Mouse (Mus musculus) midbrain, embryonic 16.5 days (tissue): ENCODE results near the gene Arg1. TPM values are rescaled to one million over a fixed set of nuclear protein-coding genes. Genes with fewer than 3 reads are reported as not detected.
A peak's percentile ranks its signal among the peaks of the same experiment; 100 is the strongest.

ENCODE experiments used
- ATAC-seq: fragments of 200-750 bp; cut with Nextera tagmentation; 2 replicates; pipeline ENCODE4 v1.8.0; 2017; ENCODE audit warnings: moderate TSS enrichment
- H3K27ac ChIP-seq: fragments of 300-500 bp; sonication (generic); 2 replicates; pipeline ENCODE4 v1.5.1; 2014; ENCODE audit warnings: mild to moderate bottlenecking, low read length, mixed read lengths
- H3K27me3 ChIP-seq: fragments of 300-500 bp; sonication (generic); 2 replicates; pipeline ENCODE4 v1.6.1; 2014; ENCODE audit warnings: low read depth, low read length, mixed read lengths; ENCODE audit not compliant: control insufficient read depth, insufficient read depth
- H3K36me3 ChIP-seq: fragments of 300-500 bp; sonication (generic); 2 replicates; pipeline ENCODE4 v1.6.1; 2014; ENCODE audit warnings: mild to moderate bottlenecking, low read length, moderate library complexity, mixed read lengths; ENCODE audit not compliant: control insufficient read depth, insufficient read depth
- H3K4me1 ChIP-seq: fragments of 300-500 bp; sonication (generic); 2 replicates; pipeline ENCODE4 v1.6.1; 2014; ENCODE audit warnings: mild to moderate bottlenecking, low read length, mixed read lengths; ENCODE audit not compliant: control insufficient read depth, insufficient read depth
- H3K4me2 ChIP-seq: fragments of 300-500 bp; sonication (generic); 2 replicates; pipeline ENCODE4 v1.6.1; 2014; ENCODE audit warnings: mild to moderate bottlenecking, low read length, mixed read lengths
- H3K4me3 ChIP-seq: fragments of 300-500 bp; sonication (generic); 2 replicates; pipeline ENCODE4 v1.5.1; 2014; ENCODE audit warnings: low read depth, mild to moderate bottlenecking, low read length, moderate library complexity, mixed read lengths
- H3K9ac ChIP-seq: fragments of 300-500 bp; sonication (generic); 2 replicates; pipeline ENCODE4 v1.6.1; 2014; ENCODE audit warnings: low read depth, low read length, mixed read lengths
- H3K9me3 ChIP-seq: fragments of 300-500 bp; sonication (generic); replicated peaks from 2 replicates; pipeline ENCODE4 v1.6.1; 2014; ENCODE audit warnings: mild to moderate bottlenecking, low read length, mixed read lengths; ENCODE audit not compliant: control insufficient read depth, poor library complexity, severe bottlenecking
- WGBS: fragments of 180-500 bp; shearing (Covaris S2); extraction: QIAGEN DNeasy Blood & Tissue Kit; methylation state at CpG from one replicate; pipeline ENCODE4 v1.1.7; 2014; 5-methylcytosine and 5-hydroxymethylcytosine counted together
- polyA plus RNA-seq: library from polyadenylated mRNA; unstranded; fragments of >200 nt; fragmentation: Nextera tagmentation; extraction: Ambion mirVana; gene quantifications from 2 replicates; pipeline ENCODE4 v1.2.1, GENCODE M21; 2015

Gene Arg1
- polyA plus RNA-seq, result 1.4 and 1.8 TPM in 2 replicates

DNA sequence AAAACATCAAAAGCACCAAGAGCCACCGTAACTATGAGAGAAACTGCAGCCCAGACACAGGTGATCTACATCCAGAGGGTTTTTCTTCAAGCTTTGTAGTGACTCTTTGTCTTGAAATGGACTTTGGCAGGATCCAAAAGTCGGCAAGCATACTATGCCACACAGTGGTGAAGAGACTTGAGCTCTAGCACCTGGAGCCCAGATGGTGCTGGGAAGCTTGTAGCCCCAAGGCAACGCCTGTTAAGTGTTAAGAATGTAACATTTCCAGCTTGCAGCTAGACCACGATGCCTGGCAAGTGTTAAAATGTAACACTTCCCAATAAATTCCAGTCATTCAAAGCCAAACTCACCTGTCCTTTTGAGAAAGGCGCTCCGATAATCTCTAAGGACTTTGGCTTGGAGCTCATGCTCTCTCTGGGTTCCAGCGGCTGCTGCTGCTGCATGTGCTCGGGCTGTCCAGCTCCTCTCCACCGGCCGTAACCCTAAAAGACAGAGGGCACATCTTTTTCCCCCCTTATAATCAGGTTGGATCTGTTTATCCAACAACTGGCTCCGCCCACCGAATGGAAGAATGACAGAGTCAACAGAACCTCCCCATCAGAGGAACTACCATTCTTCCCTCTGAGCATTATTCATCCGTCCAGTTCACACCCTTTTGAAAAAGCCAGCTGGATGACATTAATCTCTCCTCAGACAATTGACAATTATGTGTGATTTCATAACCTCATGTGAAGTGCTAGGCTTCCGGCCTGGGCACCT, at the start of gene Arg1:
Gene Arg1, minus strand, starts transcription at position 523 of the 759 bp plus-strand sequence.
- Histone ChIP-seq H3K4me3 (no peak within 1 kb of the TSS), H3K27me3 (no peaks in the 10 kb centered on the region), H3K4me1 (no peaks in the 10 kb centered on the region; the same call in 1 of the 2 replicates), H3K9ac (no peak within 1 kb of the TSS), H3K36me3 (no peaks in the 10 kb centered on the region), H3K4me2 (no peak within 1 kb of the TSS), H3K27ac (no peak within 1 kb of the TSS), H3K9me3 (no peaks in the 10 kb centered on the region)
- ATAC-seq, result peak; percentile 33; the same call in 1 of the 2 replicates
- WGBS, result 73% methylated on average over 14 of the region's 14 CpGs

DNA sequence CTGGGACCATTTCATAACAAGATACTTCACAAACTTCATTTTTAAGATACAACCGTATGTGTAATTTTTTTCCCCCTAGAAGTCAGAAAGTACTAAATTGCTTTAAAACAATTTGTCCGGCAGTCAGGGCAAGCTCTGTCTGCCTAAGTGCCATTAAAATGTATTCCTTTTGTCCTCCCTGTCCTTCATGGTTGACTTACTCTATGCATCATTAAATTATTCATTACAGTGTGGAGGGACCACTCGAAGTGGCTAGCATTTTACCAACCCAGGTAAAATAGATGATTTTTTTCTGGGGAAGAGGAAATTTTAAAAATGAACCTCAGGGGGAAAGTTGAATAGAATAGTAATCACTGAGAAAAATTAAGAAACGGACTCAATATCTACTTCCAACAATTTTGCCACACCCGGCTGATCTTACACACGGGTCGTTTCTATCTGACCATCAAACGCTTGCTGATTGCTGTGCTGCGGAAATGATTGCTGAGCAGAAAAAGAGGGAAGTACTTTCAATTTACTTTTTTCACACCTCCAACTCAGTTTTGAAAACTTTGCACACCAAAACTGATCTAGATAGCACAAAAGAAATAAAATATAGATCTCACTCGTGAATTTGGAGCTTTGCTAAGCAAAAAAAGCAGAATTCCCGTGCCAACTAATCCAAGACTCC, 46.7 kb upstream of the Arg1 start:
- ATAC-seq, result no peak
- Histone ChIP-seq H3K9ac (no peak overlapping the region), H3K4me1 (no peaks in the 10 kb centered on the region), H3K4me2 (no peak overlapping the region), H3K4me3 (no peak overlapping the region), H3K36me3 (no peaks in the 10 kb centered on the region), H3K27me3 (no peaks in the 10 kb centered on the region), H3K9me3 (peaks cover 5% of the 10 kb centered on the region; the same call in 1 of the 2 replicates), H3K27ac (no peak overlapping the region)
- 71% methylated on average over 11 of the region's 11 CpGs for WGBS

DNA sequence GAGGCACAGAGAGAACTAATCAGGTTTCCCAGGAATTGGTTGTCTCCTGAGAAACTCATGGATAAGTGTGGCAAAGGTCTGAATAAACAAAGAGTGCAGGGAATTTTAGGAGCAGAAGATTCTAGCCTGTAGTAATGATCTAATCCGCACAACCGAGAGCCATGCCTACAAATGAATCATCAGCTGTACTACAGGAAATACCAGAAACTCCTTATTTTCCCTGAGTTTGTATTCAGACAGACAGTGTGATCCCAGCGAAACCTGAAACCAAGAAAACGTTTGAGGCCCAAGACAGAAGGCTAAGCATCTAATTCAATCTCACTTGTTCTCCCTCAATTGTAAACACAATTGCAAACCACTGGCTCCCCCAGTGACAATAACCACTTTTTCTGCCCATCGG, 46.1 kb upstream of the Arg1 start:
- 60% methylated on average over 5 of the region's 5 CpGs for WGBS
- no peaks in the 10 kb centered on the region for H3K4me1 ChIP-seq

DNA sequence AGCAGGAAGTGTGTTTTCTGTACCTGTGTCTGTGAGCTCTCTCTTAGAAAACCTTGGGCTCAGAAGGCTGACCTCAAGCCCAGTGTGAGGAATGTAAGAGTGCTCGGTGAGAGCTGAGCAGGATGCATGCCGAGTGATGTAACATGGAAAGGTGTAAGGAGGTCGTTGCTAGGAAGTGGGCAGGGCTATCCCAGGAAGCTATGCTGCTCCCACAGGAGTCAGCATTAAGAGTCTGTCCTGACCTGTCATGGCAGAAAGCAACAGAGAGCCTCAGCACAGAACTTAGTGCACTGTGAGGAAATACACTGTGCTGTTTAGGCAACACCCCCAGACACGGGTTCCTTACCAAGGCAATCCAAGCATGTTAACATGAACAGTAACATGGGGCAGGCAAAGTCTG, 45.6 kb upstream of the Arg1 start:
- 72% methylated on average over 4 of the region's 4 CpGs for WGBS
- H3K4me2 ChIP-seq, result no peak overlapping the region

More for the DNA sequence above, 46.1 kb upstream of the Arg1 start:
- ATAC-seq, result no peak
- Histone ChIP-seq H3K9ac (no peak overlapping the region), H3K27ac (no peak overlapping the region), H3K36me3 (no peaks in the 10 kb centered on the region), H3K9me3 (peaks cover 5% of the 10 kb centered on the region; the same call in 1 of the 2 replicates), H3K4me2 (no peak overlapping the region), H3K4me3 (no peak overlapping the region), H3K27me3 (no peaks in the 10 kb centered on the region)

DNA sequence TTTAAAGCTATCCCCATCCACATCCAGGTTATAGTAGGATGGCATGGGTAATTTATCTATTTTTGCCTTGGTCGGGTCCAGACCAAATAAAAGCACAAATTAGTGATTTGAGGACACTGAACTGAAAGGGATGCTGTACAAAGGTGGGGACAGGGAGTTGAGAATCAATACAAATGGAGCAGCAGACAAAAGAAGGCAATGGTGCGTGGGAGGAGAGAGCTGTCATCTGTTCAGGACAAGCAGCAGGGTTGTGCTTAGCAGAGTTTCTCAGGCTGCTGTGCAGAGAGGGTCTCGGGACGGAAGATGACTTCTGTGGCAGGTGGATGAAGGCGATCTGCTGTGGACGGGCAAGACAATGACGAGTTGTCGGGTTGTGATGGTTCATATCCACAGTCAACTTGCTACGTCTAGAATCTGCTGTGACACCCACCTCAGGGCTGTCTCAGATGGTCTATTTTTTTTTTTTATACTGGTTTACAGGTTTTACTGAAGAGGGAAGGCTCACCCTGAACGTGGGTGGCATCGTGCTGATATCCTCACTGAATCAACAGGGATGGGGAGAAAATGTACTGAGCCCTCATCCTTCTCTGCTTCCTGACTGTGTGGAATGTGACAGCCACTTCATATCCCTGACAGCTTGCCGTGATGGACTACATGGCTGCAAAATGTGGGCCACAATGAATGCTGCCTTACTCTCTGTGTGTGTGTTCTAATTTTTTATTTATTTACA, 38.7 kb upstream of the Arg1 start:
- WGBS, result 62% methylated on average over 12 of the region's 12 CpGs
- Histone ChIP-seq H3K36me3 (no peaks in the 10 kb centered on the region), H3K9me3 (no peaks in the 10 kb centered on the region), H3K9ac (no peak overlapping the region), H3K4me3 (no peak overlapping the region), H3K4me1 (peaks cover 2% of the 10 kb centered on the region; the same call in 1 of the 2 replicates), H3K4me2 (no peak overlapping the region), H3K27me3 (no peaks in the 10 kb centered on the region), H3K27ac (no peak overlapping the region)
- no peak for ATAC-seq

More for the DNA sequence above, 45.6 kb upstream of the Arg1 start:
- ATAC-seq, result no peak
- Histone ChIP-seq H3K9me3 (peaks cover 5% of the 10 kb centered on the region; the same call in 1 of the 2 replicates), H3K4me1 (no peaks in the 10 kb centered on the region), H3K4me3 (no peak overlapping the region), H3K27me3 (no peaks in the 10 kb centered on the region), H3K9ac (no peak overlapping the region), H3K36me3 (no peaks in the 10 kb centered on the region), H3K27ac (no peak overlapping the region)

DNA sequence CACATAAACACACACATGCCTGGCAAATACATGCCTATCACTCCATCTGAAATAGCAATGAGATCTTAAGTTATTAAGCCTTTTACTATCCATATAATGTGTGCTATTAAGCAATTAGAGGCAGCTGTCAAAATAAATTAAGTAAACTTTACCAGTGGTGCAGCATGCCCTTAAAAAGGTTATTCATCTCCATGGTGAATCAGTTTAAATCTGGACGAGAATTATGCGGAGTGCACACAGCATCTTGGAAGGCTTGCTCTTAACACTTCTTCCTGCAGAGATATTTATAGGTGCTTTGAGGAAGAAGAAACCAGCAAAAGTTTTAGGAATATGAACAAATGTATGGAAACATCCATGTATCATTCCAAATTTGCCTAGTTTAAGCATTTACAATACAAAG, 34.6 kb upstream of the Arg1 start:
- H3K27me3 ChIP-seq, result no peaks in the 10 kb centered on the region
- no peak overlapping the region for H3K4me2 ChIP-seq
- no peak for ATAC-seq
- no peak overlapping the region for H3K27ac ChIP-seq
- H3K36me3 ChIP-seq, result no peaks in the 10 kb centered on the region
- H3K9me3 ChIP-seq, result no peaks in the 10 kb centered on the region
- H3K4me3 ChIP-seq, result no peak overlapping the region
- WGBS, result 32% methylated on average over 2 of the region's 2 CpGs
- peaks cover 2% of the 10 kb centered on the region; the same call in 1 of the 2 replicates for H3K4me1 ChIP-seq
- H3K9ac ChIP-seq, result no peak overlapping the region

DNA sequence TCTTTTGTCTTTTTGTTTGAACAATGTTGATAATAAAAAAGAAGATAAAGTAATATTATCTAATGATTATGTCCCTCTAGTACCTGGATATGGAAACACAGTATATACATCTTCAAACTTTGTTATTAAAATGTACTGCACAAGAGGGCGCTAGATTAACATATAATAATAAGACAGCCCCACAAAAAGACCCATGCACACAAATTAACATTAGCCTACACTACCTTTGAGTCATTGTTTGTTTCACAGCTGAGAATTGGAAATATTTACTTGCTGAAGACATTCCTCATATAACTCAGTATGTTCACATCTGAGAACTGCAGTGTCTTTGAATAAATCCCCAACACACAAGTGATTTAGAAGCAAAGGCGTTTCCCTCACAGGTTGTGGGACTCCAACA, 33.8 kb upstream of the Arg1 start:
- 0 out of 2 replicates have a peak, but pooled peaks have one; percentile 40 for ATAC-seq
- 42% methylated on average over 2 of the region's 2 CpGs for WGBS

DNA sequence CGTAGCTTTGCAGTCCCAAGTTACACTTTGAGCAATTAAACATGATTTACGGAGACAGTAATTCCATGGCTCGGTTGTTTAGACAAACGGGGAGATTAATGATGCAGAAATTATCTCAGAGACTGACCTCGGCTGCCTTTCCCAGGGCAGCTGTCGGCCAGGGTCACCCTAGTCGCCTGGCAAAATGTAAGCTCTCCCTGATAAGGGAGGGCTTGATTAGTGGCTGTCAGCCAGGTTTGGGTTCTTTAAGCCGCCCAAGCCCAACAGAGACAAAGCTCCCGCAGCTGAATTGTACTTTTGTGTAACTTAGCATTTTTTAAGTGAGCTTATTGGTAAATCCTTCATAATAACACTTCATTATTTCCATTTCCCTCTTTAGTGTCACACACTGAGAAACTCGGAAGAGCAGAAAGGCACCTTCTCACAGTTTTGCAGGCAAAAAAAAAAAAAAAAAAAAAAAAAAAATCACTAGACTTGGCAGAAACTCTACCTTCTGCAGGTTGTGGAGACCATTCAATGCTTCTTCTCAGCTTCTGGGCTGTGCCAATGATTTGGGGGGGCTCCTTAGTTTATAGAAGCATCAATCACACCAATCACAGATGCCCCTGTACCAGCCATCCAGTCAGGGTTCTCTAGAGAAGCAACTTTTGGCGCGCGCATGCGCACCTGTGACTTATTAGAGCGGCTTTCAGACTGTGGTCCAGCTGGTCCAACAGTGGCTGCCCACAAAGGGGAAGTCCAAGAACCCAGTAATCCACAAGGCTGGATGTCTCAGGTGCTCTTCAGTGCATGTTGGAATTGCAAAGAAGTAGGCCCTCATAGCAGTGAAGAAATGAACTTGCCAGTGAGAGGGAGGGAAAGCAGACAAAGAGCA, 32.0 kb upstream of the Arg1 start:
- 54% methylated on average over 15 of the region's 15 CpGs for WGBS
- no peaks in the 10 kb centered on the region for H3K36me3 ChIP-seq
- H3K4me1 ChIP-seq, result no peaks in the 10 kb centered on the region; the same call in 1 of the 2 replicates
- H3K9me3 ChIP-seq, result no peaks in the 10 kb centered on the region
- ATAC-seq, result no peak
- H3K27me3 ChIP-seq, result no peaks in the 10 kb centered on the region
- no peak overlapping the region for H3K9ac ChIP-seq
- H3K27ac ChIP-seq, result no peak overlapping the region
- H3K4me2 ChIP-seq, result 0 out of 2 replicates have a peak overlapping the region, but pooled peaks have one; percentile 6
- no peak overlapping the region for H3K4me3 ChIP-seq

More for the DNA sequence above, 33.8 kb upstream of the Arg1 start:
- Histone ChIP-seq H3K9me3 (no peaks in the 10 kb centered on the region), H3K27ac (no peak overlapping the region), H3K27me3 (no peaks in the 10 kb centered on the region), H3K9ac (no peak overlapping the region), H3K4me1 (peaks cover 2% of the 10 kb centered on the region; the same call in 1 of the 2 replicates), H3K4me3 (no peak overlapping the region), H3K36me3 (no peaks in the 10 kb centered on the region), H3K4me2 (no peak overlapping the region)
